Mouse (Mus musculus): Measurements from ENCODE around the gene Cap2.

Cap2 gene

GRCm38 (mm10) chr13:46565913-46566312 is 64.3 kb downstream of the Cap2 start:
- no peak for DNase-seq (ENCODE audit: low spot score)

GRCm38 (mm10) chr13:46569469-46569868 is 67.8 kb downstream of the Cap2 start:
- DNase-seq (ENCODE audit: low spot score) = no peak

DNA sequence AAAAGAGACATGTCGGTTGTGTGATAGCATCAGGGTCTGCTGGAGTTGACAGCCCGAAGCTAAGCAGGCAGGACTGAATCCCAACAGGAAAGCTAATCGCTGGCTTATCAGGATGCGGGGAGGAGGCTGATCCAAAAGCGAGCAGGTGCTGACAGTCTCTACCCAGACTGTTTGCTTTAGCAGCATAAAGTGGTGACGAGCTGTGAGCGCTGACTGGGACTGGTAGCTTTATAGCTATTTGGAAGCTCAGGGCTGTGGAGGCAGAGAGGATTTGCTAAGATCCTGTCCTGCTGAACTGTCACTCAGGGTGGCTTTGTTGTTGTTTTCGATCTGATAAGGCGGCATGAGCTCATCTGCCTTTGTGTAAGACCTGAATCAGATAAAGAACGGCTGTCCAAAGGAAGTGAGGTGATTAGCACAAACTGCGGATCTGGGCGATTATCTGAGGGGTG is 69.5 kb downstream of the Cap2 start:
- no peak for DNase-seq (ENCODE audit: low spot score)

GRCm38 (mm10) chr13:46571961-46572647 is 70.5 kb downstream of the Cap2 start:
- DNase-seq (ENCODE audit: low spot score) = no peak

DNA sequence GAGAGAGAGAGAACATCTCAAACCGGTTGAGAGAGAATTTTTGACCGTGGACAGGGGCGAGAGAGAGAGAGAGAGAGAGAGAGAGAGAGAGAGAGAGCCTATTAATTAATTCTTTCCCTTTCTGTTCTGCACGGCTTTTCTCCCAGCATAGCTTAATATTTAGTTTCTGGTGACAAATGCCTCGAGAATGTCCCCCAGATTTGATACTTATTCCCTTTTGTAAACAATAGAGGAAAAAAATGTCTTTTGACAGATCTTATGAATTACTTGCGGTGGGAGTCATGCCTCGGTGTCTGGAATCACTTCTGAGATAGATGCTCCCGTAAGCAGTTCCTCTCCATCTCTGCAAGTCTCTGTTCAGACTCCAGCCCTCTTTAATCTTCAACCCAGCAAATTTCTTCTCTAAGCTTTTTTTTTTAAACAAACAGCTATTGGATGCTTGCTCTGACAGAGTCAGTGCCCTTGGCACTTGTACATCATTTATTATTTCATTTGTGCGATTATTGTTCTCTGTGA is 71.1 kb downstream of the Cap2 start:
- DNase-seq (ENCODE audit: low spot score) = no peak

DNA sequence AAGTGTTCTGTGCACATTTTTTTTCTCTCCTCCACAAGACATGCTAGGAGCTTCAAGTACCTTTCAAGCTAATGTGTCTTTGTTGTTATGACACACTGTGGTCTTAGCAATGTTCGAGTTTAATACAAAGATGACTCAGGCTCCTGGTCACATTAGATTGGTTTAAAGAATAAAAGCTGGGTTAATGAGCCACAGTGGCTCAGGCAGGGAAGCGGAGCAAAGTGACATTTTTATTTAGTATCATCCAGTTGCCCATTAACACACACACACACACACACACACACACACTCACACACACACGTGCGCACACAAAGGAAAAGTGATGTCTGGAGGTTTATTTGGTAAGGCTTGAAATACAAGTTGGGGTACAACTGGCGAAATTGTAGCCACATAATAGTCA is 72.6 kb downstream of the Cap2 start:
- DNase-seq (ENCODE audit: low spot score) = no peak

DNA sequence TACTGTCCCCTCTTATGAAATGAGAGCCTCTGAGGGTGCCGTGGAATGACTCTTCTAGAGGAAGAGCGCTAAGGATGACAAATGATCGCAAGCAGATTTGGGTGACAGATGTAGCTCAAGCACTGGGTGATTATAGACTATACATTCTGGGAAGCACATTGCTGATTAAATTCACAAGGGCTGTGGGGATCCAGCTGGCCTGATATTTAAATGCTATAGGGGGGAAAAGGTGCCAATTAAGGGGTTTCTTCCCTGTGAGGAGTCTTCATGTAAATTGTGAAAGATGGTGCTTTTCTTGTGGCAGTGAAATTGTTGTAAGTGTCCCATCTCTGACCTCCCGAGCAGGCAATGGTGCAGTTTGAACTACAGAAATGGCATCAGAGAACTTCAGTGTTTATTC is 73.1 kb downstream of the Cap2 start:
- no peak for DNase-seq (ENCODE audit: low spot score)

DNA sequence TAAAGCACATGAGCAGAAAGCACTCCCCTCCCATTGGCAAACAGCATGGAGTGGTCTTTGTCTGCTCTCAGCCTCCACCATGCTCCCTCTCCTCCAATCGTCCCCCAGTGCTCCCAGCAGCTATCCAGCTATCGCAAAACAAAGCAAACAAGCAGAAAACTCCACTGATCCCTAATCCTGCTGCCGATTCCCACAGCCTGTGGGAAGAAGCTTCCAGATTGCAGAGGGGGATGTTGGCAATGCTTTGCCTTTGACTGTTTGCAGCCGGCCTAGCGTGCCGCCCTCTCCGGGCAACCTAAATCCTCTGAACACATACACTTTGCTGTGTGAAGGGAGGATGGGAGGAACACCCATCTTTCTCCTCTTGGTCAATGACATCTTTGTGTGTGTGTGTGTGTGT is 83.2 kb downstream of the Cap2 start:
- DNase-seq (ENCODE audit: low spot score) = no peak

GRCm38 (mm10) chr13:46587717-46588289 is 86.2 kb downstream of the Cap2 start:
- DNase-seq (ENCODE audit: low spot score) = no peak

GRCm38 (mm10) chr13:46588606-46589005 is 87.0 kb downstream of the Cap2 start:
- no peak for DNase-seq (ENCODE audit: low spot score)

GRCm38 (mm10) chr13:46590885-46591284 is 89.2 kb downstream of the Cap2 start:
- DNase-seq (ENCODE audit: low spot score) = no peak

- no peak for DNase-seq (ENCODE audit: low spot score)
Observed at GRCm38 (mm10) chr13:46600694-46601093, 99.0 kb downstream of the Cap2 start.

DNA sequence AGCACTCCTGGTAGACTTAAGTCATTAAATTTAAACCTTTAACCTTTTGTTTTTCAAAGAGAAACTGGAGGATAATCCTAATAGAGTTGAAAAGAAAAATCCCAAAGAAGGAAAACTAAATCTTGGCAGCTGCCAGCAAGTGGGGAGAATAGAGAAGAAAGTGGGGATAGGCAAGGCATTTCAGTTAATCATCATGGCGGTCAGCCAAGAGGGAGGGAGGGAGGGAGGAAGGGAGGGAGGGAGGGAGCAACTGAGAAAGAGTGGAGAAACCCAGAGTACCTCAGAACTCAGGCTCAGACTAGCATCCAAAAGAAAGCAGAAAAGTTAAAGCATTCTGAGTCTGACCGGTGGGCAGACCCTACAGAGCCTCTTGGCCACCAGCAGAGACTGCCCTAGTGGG is 99.7 kb downstream of the Cap2 start:
- DNase-seq (ENCODE audit: low spot score) = no peak

DNA sequence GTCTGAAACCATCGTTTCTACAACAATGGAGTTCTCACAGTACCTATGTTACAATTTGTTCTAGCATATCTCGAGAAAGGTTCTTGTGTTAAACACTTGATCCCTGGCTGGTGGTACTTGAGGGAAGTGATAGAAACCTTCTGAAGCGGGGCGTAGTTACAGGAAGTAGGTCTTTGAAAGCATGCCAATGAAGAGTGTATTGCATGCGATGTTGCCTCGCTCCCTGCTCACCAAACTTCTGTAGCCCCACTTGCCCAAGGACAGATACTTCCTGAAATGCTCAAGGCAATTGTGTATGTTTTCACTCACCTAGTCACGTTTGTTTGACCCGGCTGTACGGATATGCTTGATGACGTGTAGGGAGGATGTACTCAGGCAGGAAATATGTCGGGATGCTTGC is 101.0 kb downstream of the Cap2 start:
- no peak for DNase-seq (ENCODE audit: low spot score)

DNA sequence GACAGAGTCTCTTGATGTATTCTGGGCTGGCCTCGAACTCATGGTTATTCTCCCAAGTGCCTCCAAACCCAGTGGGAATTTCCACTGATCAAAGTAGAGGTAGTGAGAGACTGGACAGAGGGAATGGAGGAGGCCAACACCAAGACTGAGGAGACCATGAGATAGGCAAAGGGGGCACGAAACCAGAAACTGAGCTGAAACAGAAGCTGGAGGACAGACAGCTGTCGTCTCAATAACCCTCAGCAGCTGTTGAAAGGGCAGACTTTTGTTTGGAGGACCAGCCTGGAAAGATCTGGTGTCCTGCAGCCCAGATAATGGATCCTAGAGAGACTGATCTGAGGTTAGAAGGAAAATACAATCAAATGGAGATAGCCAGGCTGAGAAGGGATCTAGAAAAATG is 109.4 kb downstream of the Cap2 start:
- DNase-seq (ENCODE audit: low spot score) = no peak

GRCm38 (mm10) chr13:46613694-46614272 is 112.1 kb downstream of the Cap2 start:
- no peak for DNase-seq (ENCODE audit: low spot score)

- DNase-seq (ENCODE audit: low spot score) = no peak
Observed at GRCm38 (mm10) chr13:46616673-46617362, 115.2 kb downstream of the Cap2 start.

DNA sequence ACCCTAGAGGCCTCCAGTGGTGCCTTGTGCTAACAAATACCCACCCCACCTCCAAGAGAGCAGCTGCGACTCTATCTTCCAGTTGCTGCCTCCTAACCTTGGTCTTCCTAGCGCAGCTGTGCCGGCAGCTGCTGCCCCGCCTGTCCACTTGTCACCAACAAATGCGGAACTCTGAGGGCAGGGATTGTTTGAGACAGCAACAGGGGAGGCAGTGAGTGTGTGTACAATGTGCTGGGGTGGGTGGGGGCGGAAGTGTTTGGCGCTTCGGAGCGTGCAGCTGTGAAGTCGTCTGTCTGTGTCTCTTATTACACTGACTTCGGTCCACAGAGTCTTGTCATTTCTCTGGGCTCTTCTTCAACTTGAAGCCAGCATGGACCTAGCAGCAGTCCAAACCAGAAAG is 118.0 kb downstream of the Cap2 start:
- no peak for DNase-seq (ENCODE audit: low spot score)

GRCm38 (mm10) chr13:46620964-46621757 is 119.5 kb downstream of the Cap2 start:
- DNase-seq (ENCODE audit: low spot score) = no peak

- DNase-seq (ENCODE audit: low spot score) = no peak
Observed at GRCm38 (mm10) chr13:46626608-46627007, 125.0 kb downstream of the Cap2 start.

DNA sequence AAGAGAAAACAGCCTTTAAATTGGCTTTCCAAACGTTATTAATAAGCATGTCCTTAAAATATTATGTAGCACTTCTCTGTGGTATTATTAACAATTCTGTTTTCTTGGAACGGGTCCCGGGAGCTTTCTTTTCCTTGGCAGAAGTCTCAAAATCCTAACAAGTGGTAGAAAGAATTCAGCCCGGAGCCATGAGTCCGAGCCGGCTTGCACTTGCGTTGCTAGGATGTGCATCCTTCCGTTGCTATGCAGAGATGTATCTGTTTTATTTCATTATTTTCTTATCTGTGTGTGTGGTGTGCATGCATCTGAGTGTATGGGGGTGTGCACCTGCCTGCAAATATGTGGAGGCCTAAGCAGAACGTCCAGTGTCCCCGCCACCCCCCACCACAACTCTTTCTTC is 126.2 kb downstream of the Cap2 start:
- DNase-seq (ENCODE audit: low spot score) = peak; percentile 55

DNA sequence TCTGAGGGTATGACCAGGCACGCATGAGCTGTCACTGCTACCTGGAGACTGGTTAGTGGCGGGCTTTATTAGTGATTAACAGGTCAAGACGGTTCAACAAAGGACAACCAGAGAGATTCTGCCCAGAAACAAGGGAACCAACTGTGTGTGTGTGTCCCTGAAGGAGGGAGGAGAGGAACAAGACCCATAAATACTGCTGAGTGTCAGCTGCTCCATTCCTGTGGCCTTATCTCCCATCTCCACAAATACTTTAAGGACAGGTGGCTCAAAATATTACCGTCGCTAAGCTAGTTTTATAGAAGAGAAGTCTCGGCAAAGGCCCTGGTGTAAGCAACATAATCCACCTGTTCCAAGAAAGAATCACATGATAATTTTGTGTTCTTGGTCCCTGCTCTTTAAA is 127.7 kb downstream of the Cap2 start:
- no peak for DNase-seq (ENCODE audit: low spot score)
